Mouse (Mus musculus) retina, postnatal 7 days (tissue): ENCODE results near the gene Ppargc1a.

Source experiments
- DNase-seq: peaks from one replicate; pipeline ENCODE4 v3.0.0-alpha.2; 2012; ENCODE audit warnings: low read depth, low spot score

Gene Ppargc1a

GRCm38 (mm10) chr5:51504654-51505053 is 62.9 kb downstream of the Ppargc1a start:
- no peak for DNase-seq

- no peak for DNase-seq
Measured at GRCm38 (mm10) chr5:51497910-51498517, 69.5 kb downstream of the Ppargc1a start.

GRCm38 (mm10) chr5:51495446-51495845 is 72.1 kb downstream of the Ppargc1a start:
- DNase-seq = no peak

GRCm38 (mm10) chr5:51494358-51494876 is 73.1 kb downstream of the Ppargc1a start:
- no peak for DNase-seq

GRCm38 (mm10) chr5:51483768-51484167 is 83.8 kb downstream of the Ppargc1a start:
- DNase-seq = no peak

GRCm38 (mm10) chr5:51479859-51480258 is 87.7 kb downstream of the Ppargc1a start:
- DNase-seq = no peak

GRCm38 (mm10) chr5:51479456-51479855 is 88.1 kb downstream of the Ppargc1a start:
- no peak for DNase-seq

- no peak for DNase-seq
Measured at GRCm38 (mm10) chr5:51478319-51478994, 89.1 kb downstream of the Ppargc1a start.

GRCm38 (mm10) chr5:51477140-51477539 is 90.4 kb downstream of the Ppargc1a start:
- DNase-seq = no peak

- DNase-seq = no peak
Measured at GRCm38 (mm10) chr5:51475034-51475541, 92.4 kb downstream of the Ppargc1a start.

- DNase-seq = no peak
Measured at GRCm38 (mm10) chr5:51471614-51472013, 95.9 kb downstream of the Ppargc1a start.

GRCm38 (mm10) chr5:51466036-51466435 is 101.5 kb downstream of the Ppargc1a start:
- no peak for DNase-seq

GRCm38 (mm10) chr5:51452033-51452432 is 115.5 kb downstream of the Ppargc1a start:
- DNase-seq = no peak

GRCm38 (mm10) chr5:51447631-51448030 is 119.9 kb downstream of the Ppargc1a start:
- no peak for DNase-seq

- DNase-seq = no peak
Measured at GRCm38 (mm10) chr5:51446299-51447090, 121.0 kb downstream of the Ppargc1a start.

GRCm38 (mm10) chr5:51445726-51446125 is 121.8 kb downstream of the Ppargc1a start:
- DNase-seq = no peak

GRCm38 (mm10) chr5:51439773-51440172 is 127.8 kb downstream of the Ppargc1a start:
- DNase-seq = no peak

GRCm38 (mm10) chr5:51433905-51434304 is 133.6 kb downstream of the Ppargc1a start:
- DNase-seq = no peak

GRCm38 (mm10) chr5:51432532-51432931 is 135.0 kb downstream of the Ppargc1a start:
- DNase-seq = no peak

GRCm38 (mm10) chr5:51432031-51432430 is 135.5 kb downstream of the Ppargc1a start:
- DNase-seq = no peak

- DNase-seq = no peak
Measured at GRCm38 (mm10) chr5:51426406-51426805, 141.1 kb downstream of the Ppargc1a start.

- DNase-seq = no peak
Measured at GRCm38 (mm10) chr5:51416377-51416776, 151.1 kb downstream of the Ppargc1a start.
